Mouse (Mus musculus): ENCODE measurements around the gene Ear1. TPM values are rescaled to one million over a fixed set of nuclear protein-coding genes. Genes with fewer than 3 reads are reported as not detected.
"Not testable (repeated sequence)": the region's sequence is repeated elsewhere in the genome, so short reads cannot be mapped to it uniquely, and the experiment has no call there.

The Ear1 gene
- polyA plus RNA-seq, 1 experiment from 2014 or later: not detected

- H3K4me3 ChIP-seq (ENCODE audit: low read depth, low read length); H3K9ac ChIP-seq (ENCODE audit: low read depth, low read length); H3K4me2 ChIP-seq; H3K27me3 ChIP-seq (ENCODE audit: control insufficient read depth, insufficient read depth, low read length); H3K27ac ChIP-seq (ENCODE audit: low read depth, low read length); H3K36me3 ChIP-seq (ENCODE audit: control insufficient read depth, insufficient read depth, low read length); H3K4me1 ChIP-seq (ENCODE audit: control insufficient read depth, insufficient read depth, low read length); ATAC-seq (replicated peaks; ENCODE audit: insufficient number of reproducible peaks, low FRiP score, low TSS enrichment); H3K9me3 ChIP-seq (replicated peaks; ENCODE audit: control insufficient read depth, low read length): not testable (repeated sequence)
- WGBS (ENCODE audit: insufficient replicate concordance): 61% methylated on average over 1 of the region's 2 CpGs
Measured at GRCm38 (mm10) chr14:43821869-43822268, 53.4 kb downstream of the Ear1 start.

- H3K4me2 ChIP-seq; ATAC-seq (replicated peaks; ENCODE audit: insufficient number of reproducible peaks, low FRiP score, low TSS enrichment); H3K9me3 ChIP-seq (replicated peaks; ENCODE audit: control insufficient read depth, low read length); H3K36me3 ChIP-seq (ENCODE audit: control insufficient read depth, insufficient read depth, low read length); H3K27ac ChIP-seq (ENCODE audit: low read depth, low read length); H3K4me1 ChIP-seq (ENCODE audit: control insufficient read depth, insufficient read depth, low read length); H3K4me3 ChIP-seq (ENCODE audit: low read depth, low read length); H3K9ac ChIP-seq (ENCODE audit: low read depth, low read length); H3K27me3 ChIP-seq (ENCODE audit: control insufficient read depth, insufficient read depth, low read length): not testable (repeated sequence)
- WGBS (ENCODE audit: insufficient replicate concordance): 59% methylated on average over 7 of the region's 9 CpGs
Measured at GRCm38 (mm10) chr14:43812458-43812857, 62.9 kb downstream of the Ear1 start.

- H3K4me2 ChIP-seq; H3K27ac ChIP-seq (ENCODE audit: low read depth, low read length); H3K9me3 ChIP-seq (replicated peaks; ENCODE audit: control insufficient read depth, low read length); H3K9ac ChIP-seq (ENCODE audit: low read depth, low read length); ATAC-seq (replicated peaks; ENCODE audit: insufficient number of reproducible peaks, low FRiP score, low TSS enrichment); H3K4me3 ChIP-seq (ENCODE audit: low read depth, low read length); H3K36me3 ChIP-seq (ENCODE audit: control insufficient read depth, insufficient read depth, low read length); H3K27me3 ChIP-seq (ENCODE audit: control insufficient read depth, insufficient read depth, low read length); H3K4me1 ChIP-seq (ENCODE audit: control insufficient read depth, insufficient read depth, low read length): not testable (repeated sequence)
- WGBS (ENCODE audit: insufficient replicate concordance): 64% methylated on average over 4 of the region's 4 CpGs
Measured at GRCm38 (mm10) chr14:43808142-43808541, 67.2 kb downstream of the Ear1 start.

- H3K4me2 ChIP-seq; H3K27me3 ChIP-seq (ENCODE audit: control insufficient read depth, insufficient read depth, low read length); ATAC-seq (replicated peaks; ENCODE audit: insufficient number of reproducible peaks, low FRiP score, low TSS enrichment): not testable (repeated sequence)
Measured at GRCm38 (mm10) chr14:43804435-43804834, 70.9 kb downstream of the Ear1 start.

GRCm38 (mm10) chr14:43796905-43797470 lies 78.3 kb downstream of the Ear1 start:
- H3K4me3 ChIP-seq (ENCODE audit: low read depth, low read length): peak overlapping the region; percentile 21
- H3K9ac ChIP-seq (ENCODE audit: low read depth, low read length): peak overlapping the region; percentile 39; the same call in 1 of the 2 replicates
- not testable (repeated sequence) for H3K36me3 ChIP-seq (ENCODE audit: control insufficient read depth, insufficient read depth, low read length); H3K9me3 ChIP-seq (replicated peaks; ENCODE audit: control insufficient read depth, low read length); H3K27ac ChIP-seq (ENCODE audit: low read depth, low read length); H3K4me1 ChIP-seq (ENCODE audit: control insufficient read depth, insufficient read depth, low read length); H3K27me3 ChIP-seq (ENCODE audit: control insufficient read depth, insufficient read depth, low read length)
- peak overlapping the region; percentile 65 for H3K4me2 ChIP-seq
- 10% methylated on average over 22 of the region's 23 CpGs for WGBS (ENCODE audit: insufficient replicate concordance)
- peak; percentile 69; the same call in 1 of the 2 replicates for ATAC-seq (replicated peaks; ENCODE audit: insufficient number of reproducible peaks, low FRiP score, low TSS enrichment)

More at GRCm38 (mm10) chr14:43804435-43804834, 70.9 kb downstream of the Ear1 start:
- not testable (repeated sequence) for H3K4me3 ChIP-seq (ENCODE audit: low read depth, low read length); H3K36me3 ChIP-seq (ENCODE audit: control insufficient read depth, insufficient read depth, low read length); H3K9ac ChIP-seq (ENCODE audit: low read depth, low read length); H3K4me1 ChIP-seq (ENCODE audit: control insufficient read depth, insufficient read depth, low read length); H3K9me3 ChIP-seq (replicated peaks; ENCODE audit: control insufficient read depth, low read length); H3K27ac ChIP-seq (ENCODE audit: low read depth, low read length)
- WGBS (ENCODE audit: insufficient replicate concordance): 20% methylated on average over 7 of the region's 7 CpGs

GRCm38 (mm10) chr14:43796069-43796904 lies 79.0 kb downstream of the Ear1 start:
- H3K27ac ChIP-seq (ENCODE audit: low read depth, low read length): no peak overlapping the region
- peak; percentile 73; the same call in 1 of the 2 replicates for ATAC-seq (replicated peaks; ENCODE audit: insufficient number of reproducible peaks, low FRiP score, low TSS enrichment)
- no peaks in the 10 kb centered on the region for H3K4me1 ChIP-seq (ENCODE audit: control insufficient read depth, insufficient read depth, low read length)
- peak overlapping the region; percentile 65 for H3K4me2 ChIP-seq
- peak overlapping the region; percentile 21 for H3K4me3 ChIP-seq (ENCODE audit: low read depth, low read length)
- WGBS (ENCODE audit: insufficient replicate concordance): 14% methylated on average over 14 of the region's 14 CpGs
- no peaks in the 10 kb centered on the region for H3K27me3 ChIP-seq (ENCODE audit: control insufficient read depth, insufficient read depth, low read length)
- H3K9me3 ChIP-seq (replicated peaks; ENCODE audit: control insufficient read depth, low read length): no peaks in the 10 kb centered on the region
- no peaks in the 10 kb centered on the region for H3K36me3 ChIP-seq (ENCODE audit: control insufficient read depth, insufficient read depth, low read length)
- peak overlapping the region; percentile 39; the same call in 1 of the 2 replicates for H3K9ac ChIP-seq (ENCODE audit: low read depth, low read length)

GRCm38 (mm10) chr14:43793811-43794210 lies 81.5 kb downstream of the Ear1 start:
- ATAC-seq (replicated peaks; ENCODE audit: insufficient number of reproducible peaks, low FRiP score, low TSS enrichment): not testable (repeated sequence)

GRCm38 (mm10) chr14:43784645-43785044 lies 90.7 kb downstream of the Ear1 start, which contains the start of gene Gm8180:
Gene Gm8180 (minus strand): TSS chr14:43784745.
- WGBS (ENCODE audit: insufficient replicate concordance): 83% methylated on average over 3 of the region's 3 CpGs
- H3K27me3 ChIP-seq (ENCODE audit: control insufficient read depth, insufficient read depth, low read length); H3K9ac ChIP-seq (ENCODE audit: low read depth, low read length); H3K27ac ChIP-seq (ENCODE audit: low read depth, low read length); H3K4me3 ChIP-seq (ENCODE audit: low read depth, low read length); H3K4me1 ChIP-seq (ENCODE audit: control insufficient read depth, insufficient read depth, low read length); H3K4me2 ChIP-seq; H3K36me3 ChIP-seq (ENCODE audit: control insufficient read depth, insufficient read depth, low read length); ATAC-seq (replicated peaks; ENCODE audit: insufficient number of reproducible peaks, low FRiP score, low TSS enrichment); H3K9me3 ChIP-seq (replicated peaks; ENCODE audit: control insufficient read depth, low read length): not testable (repeated sequence)

More at GRCm38 (mm10) chr14:43793811-43794210, 81.5 kb downstream of the Ear1 start:
- not testable (repeated sequence) for H3K9ac ChIP-seq (ENCODE audit: low read depth, low read length); H3K4me3 ChIP-seq (ENCODE audit: low read depth, low read length); H3K9me3 ChIP-seq (replicated peaks; ENCODE audit: control insufficient read depth, low read length); H3K36me3 ChIP-seq (ENCODE audit: control insufficient read depth, insufficient read depth, low read length); H3K27ac ChIP-seq (ENCODE audit: low read depth, low read length); H3K4me1 ChIP-seq (ENCODE audit: control insufficient read depth, insufficient read depth, low read length); H3K27me3 ChIP-seq (ENCODE audit: control insufficient read depth, insufficient read depth, low read length); H3K4me2 ChIP-seq
- WGBS (ENCODE audit: insufficient replicate concordance): 55% methylated on average over 5 of the region's 5 CpGs
